Mouse (Mus musculus) CH12.LX (cell line): ENCODE measurements around the gene Atp6v0b.

Experiments used
- NELFE ChIP-seq: IDR thresholded peaks from 2 replicates; pipeline ENCODE4 v1.6.1; 2011; ENCODE audit warnings: low read depth, low read length, improper control_type of control experiment
- PAX5 ChIP-seq: IDR thresholded peaks from 2 replicates; pipeline ENCODE4 v1.6.1; 2012; ENCODE audit warnings: low read length, inconsistent platforms, mixed read lengths
- RCOR1 ChIP-seq: conservative IDR thresholded peaks from 2 replicates; pipeline ENCODE4 v1.6.1; 2012; ENCODE audit warnings: low read depth, mild to moderate bottlenecking, inconsistent platforms, low read length, improper control_type of control experiment
- TCF12 ChIP-seq: IDR thresholded peaks from 2 replicates; pipeline ENCODE4 v1.6.1; 2014; ENCODE audit warnings: low read depth, mild to moderate bottlenecking, inconsistent platforms, low read length, improper control_type of control experiment

DNA sequence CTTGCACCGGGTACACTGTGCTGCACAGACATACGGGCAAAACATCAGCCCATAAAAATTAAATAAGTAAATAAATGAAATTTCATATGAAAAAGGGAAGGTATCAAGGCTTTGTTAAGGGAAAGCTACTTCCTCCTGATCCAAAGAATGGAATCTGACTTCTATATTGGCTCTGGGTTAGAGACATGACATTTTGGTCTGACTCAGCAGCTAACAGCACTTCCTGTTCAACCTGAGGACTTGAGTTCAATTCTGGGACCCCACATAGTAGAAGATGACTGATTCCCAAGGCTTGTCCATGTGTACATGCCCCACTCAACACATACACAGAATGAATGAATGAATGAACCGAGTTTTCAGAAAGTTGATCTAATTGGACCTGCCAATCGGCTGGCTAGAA, 30.7 kb upstream of the Atp6v0b start:
- TF ChIP-seq TCF12 = no peak
- no peak for TF ChIP-seq NELFE
- TF ChIP-seq PAX5 = no peak
- TF ChIP-seq RCOR1 = no peak
